Mouse (Mus musculus): ENCODE results near the gene Tnni1. TPM values are rescaled to one million over a fixed set of nuclear protein-coding genes. Genes with fewer than 3 reads are reported as not detected.

Tnni1 gene
- polyA plus RNA-seq, 1 experiment from 2014 or later, result 9.7 TPM

GRCm38 (mm10) chr1:135788708-135789107, 9.5 kb downstream of the Tnni1 start:
- Histone ChIP-seq H3K4me3 (replicated peaks) (no peak overlapping the region), H3K36me3 (no peaks in the 10 kb centered on the region), H3K4me1 (replicated peaks) (peaks cover 24% of the 10 kb centered on the region), H3K9me3 (replicated peaks) (no peaks in the 10 kb centered on the region), H3K27ac (no peak overlapping the region), H3K9ac (no peak overlapping the region), H3K4me2 (peak overlapping the region; percentile 11; the same call in 1 of the 2 replicates), H3K27me3 (peaks cover 14% of the 10 kb centered on the region)
- DNase-seq, result peak; percentile 54
- ATAC-seq (ENCODE audit: low read depth), result 0 out of 2 replicates have a peak, but pooled peaks have one; percentile 39
- 6% methylated on average over 10 of the region's 10 CpGs for WGBS (ENCODE audit: insufficient replicate concordance)

- H3K36me3 ChIP-seq, result no peaks in the 10 kb centered on the region
- peaks cover 35% of the 10 kb centered on the region for H3K4me1 ChIP-seq (replicated peaks)
- peak; percentile 68 for DNase-seq
- peaks cover 25% of the 10 kb centered on the region for H3K27me3 ChIP-seq
- H3K9ac ChIP-seq, result no peak overlapping the region
- no peaks in the 10 kb centered on the region for H3K9me3 ChIP-seq (replicated peaks)
- WGBS (ENCODE audit: insufficient replicate concordance), result 11% methylated on average over 5 of the region's 5 CpGs
- no peak overlapping the region for H3K27ac ChIP-seq
- H3K4me3 ChIP-seq (replicated peaks), result no peak overlapping the region
- ATAC-seq (ENCODE audit: low read depth), result no peak
- H3K4me2 ChIP-seq, result no peak overlapping the region
Observed at GRCm38 (mm10) chr1:135789815-135790214, 10.6 kb downstream of the Tnni1 start.

GRCm38 (mm10) chr1:135792143-135792939, 13.1 kb downstream of the Tnni1 start:
- no peaks in the 10 kb centered on the region for H3K36me3 ChIP-seq
- H3K4me1 ChIP-seq (replicated peaks), result peaks cover 38% of the 10 kb centered on the region
- DNase-seq (no peak), ATAC-seq (ENCODE audit: low read depth) (no peak)
- no peak overlapping the region for H3K27ac ChIP-seq
- H3K27me3 ChIP-seq, result peaks cover 45% of the 10 kb centered on the region
- H3K4me2 ChIP-seq, result no peak overlapping the region
- no peak overlapping the region for H3K9ac ChIP-seq
- 61% methylated on average over 13 of the region's 13 CpGs for WGBS (ENCODE audit: insufficient replicate concordance)
- H3K9me3 ChIP-seq (replicated peaks), result no peaks in the 10 kb centered on the region
- no peak overlapping the region for H3K4me3 ChIP-seq (replicated peaks)

GRCm38 (mm10) chr1:135793370-135794215, 14.4 kb downstream of the Tnni1 start:
- no peak for DNase-seq
- H3K4me2 ChIP-seq, result peak overlapping the region; percentile 52
- ATAC-seq (ENCODE audit: low read depth), result no peak
- H3K36me3 ChIP-seq, result no peaks in the 10 kb centered on the region
- no peaks in the 10 kb centered on the region for H3K9me3 ChIP-seq (replicated peaks)
- no peak overlapping the region for H3K27ac ChIP-seq
- H3K9ac ChIP-seq, result peak overlapping the region; percentile 13; the same call in 1 of the 2 replicates
- peaks cover 45% of the 10 kb centered on the region for H3K27me3 ChIP-seq
- WGBS (ENCODE audit: insufficient replicate concordance), result 8% methylated on average over 27 of the region's 27 CpGs
- H3K4me3 ChIP-seq (replicated peaks), result peak overlapping the region; percentile 24
- H3K4me1 ChIP-seq (replicated peaks), result peaks cover 32% of the 10 kb centered on the region

- peaks cover 30% of the 10 kb centered on the region for H3K4me1 ChIP-seq (replicated peaks)
- no peaks in the 10 kb centered on the region for H3K9me3 ChIP-seq (replicated peaks)
- H3K4me3 ChIP-seq (replicated peaks), result peak overlapping the region; percentile 24
- H3K4me2 ChIP-seq, result peak overlapping the region; percentile 52
- ATAC-seq (ENCODE audit: low read depth) (peak; percentile 45; the same call in 1 of the 2 replicates), DNase-seq (no peak)
- H3K27me3 ChIP-seq, result peaks cover 45% of the 10 kb centered on the region
- H3K27ac ChIP-seq, result no peak overlapping the region
- no peak overlapping the region for H3K9ac ChIP-seq
- H3K36me3 ChIP-seq, result no peaks in the 10 kb centered on the region
- 13% methylated on average over 20 of the region's 20 CpGs for WGBS (ENCODE audit: insufficient replicate concordance)
Observed at GRCm38 (mm10) chr1:135794216-135795134, 15.2 kb downstream of the Tnni1 start.

GRCm38 (mm10) chr1:135798492-135798891, 19.3 kb downstream of the Tnni1 start:
- DNase-seq (no peak), ATAC-seq (ENCODE audit: low read depth) (no peak)
- Histone ChIP-seq H3K4me1 (replicated peaks) (peaks cover 41% of the 10 kb centered on the region), H3K27me3 (peaks cover 34% of the 10 kb centered on the region), H3K36me3 (no peaks in the 10 kb centered on the region), H3K4me3 (replicated peaks) (no peak overlapping the region), H3K27ac (no peak overlapping the region), H3K4me2 (no peak overlapping the region), H3K9ac (no peak overlapping the region), H3K9me3 (replicated peaks) (no peaks in the 10 kb centered on the region)
- WGBS (ENCODE audit: insufficient replicate concordance), result 55% methylated on average over 1 of the region's 1 CpGs

DNA sequence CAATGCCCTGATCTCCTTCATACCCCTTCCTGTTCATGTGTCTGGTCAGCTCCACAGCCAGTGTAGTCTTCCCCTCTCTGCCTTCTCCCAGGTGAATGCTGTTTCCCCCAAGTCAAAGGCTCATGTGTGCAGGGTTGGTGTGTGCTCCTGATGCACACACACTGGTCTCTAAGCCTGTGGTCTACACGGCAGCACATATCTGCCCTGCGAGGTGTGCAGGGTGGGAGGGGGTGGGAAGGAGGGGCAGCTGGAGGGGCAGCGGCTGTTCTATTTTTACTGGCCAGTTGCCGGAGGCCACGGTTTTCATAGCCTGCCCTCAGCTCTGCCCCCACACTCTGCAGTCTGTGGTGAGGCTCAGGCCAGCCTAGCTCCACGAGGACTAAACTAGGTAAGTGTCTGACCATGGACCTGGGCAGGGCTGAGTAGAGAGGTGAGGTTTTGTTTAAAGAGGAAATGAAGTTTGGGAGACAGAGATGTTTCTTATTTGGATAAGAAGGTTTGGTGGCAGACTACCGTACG, 19.9 kb downstream of the Tnni1 start:
- 21% methylated on average over 8 of the region's 8 CpGs for WGBS (ENCODE audit: insufficient replicate concordance)
- Histone ChIP-seq H3K27ac (no peak overlapping the region), H3K9me3 (replicated peaks) (no peaks in the 10 kb centered on the region), H3K4me3 (replicated peaks) (no peak overlapping the region), H3K4me1 (replicated peaks) (peaks cover 34% of the 10 kb centered on the region), H3K4me2 (no peak overlapping the region), H3K9ac (no peak overlapping the region), H3K27me3 (peaks cover 27% of the 10 kb centered on the region), H3K36me3 (no peaks in the 10 kb centered on the region)
- DNase-seq, result no peak
- ATAC-seq (ENCODE audit: low read depth), result no peak

DNA sequence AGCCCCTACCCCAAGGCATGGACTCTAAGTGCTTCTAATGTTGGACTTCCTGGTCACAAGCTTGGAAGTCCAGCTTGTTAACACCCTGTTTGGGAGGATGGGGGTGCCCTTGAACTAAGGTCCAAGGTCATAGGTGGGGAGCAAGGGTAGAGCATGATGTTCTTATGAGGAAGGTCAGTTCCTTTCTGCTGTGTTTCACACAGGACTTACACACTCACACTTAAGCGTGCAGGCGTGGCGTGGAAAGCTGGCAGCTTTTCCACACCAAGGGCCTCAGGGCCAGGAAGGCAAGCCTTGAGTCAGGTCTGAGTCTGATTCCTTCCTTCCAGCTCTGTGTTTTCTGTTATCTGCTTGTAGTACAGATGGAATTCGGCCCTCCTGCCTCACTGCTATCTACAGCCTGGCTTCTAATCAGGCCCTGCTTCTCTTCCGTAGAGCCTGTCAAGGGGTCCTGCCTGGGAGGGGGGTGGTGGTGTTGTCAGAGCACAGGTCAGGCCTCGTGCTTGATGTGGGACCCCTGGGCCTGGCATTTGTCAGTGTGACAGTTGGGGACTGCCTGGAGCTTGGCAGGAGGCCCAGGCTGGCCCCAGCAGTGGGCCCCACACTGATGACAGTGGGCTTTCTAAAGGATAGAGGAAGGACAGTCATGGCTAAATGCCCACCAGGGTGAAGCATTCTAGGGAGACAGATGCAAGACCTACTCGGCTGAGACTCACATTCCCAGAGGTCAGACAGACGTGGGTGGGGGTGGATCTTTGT, 21.1 kb downstream of the Tnni1 start:
- Histone ChIP-seq H3K4me2 (no peak overlapping the region), H3K27ac (no peak overlapping the region), H3K9me3 (replicated peaks) (no peaks in the 10 kb centered on the region), H3K4me3 (replicated peaks) (no peak overlapping the region), H3K36me3 (no peaks in the 10 kb centered on the region), H3K9ac (no peak overlapping the region), H3K27me3 (peaks cover 16% of the 10 kb centered on the region), H3K4me1 (replicated peaks) (peaks cover 25% of the 10 kb centered on the region)
- 26% methylated on average over 8 of the region's 8 CpGs for WGBS (ENCODE audit: insufficient replicate concordance)
- peak; percentile 54; the same call in 1 of the 2 replicates for ATAC-seq (ENCODE audit: low read depth)
- no peak for DNase-seq

GRCm38 (mm10) chr1:135807546-135807945, 28.3 kb downstream of the Tnni1 start:
- WGBS (ENCODE audit: insufficient replicate concordance), result 48% methylated on average over 10 of the region's 10 CpGs
- Histone ChIP-seq H3K4me2 (no peak overlapping the region), H3K27me3 (peaks cover 1% of the 10 kb centered on the region; the same call in 1 of the 2 replicates), H3K36me3 (no peaks in the 10 kb centered on the region), H3K4me1 (replicated peaks) (0 out of 2 replicates have a peak, but pooled peaks cover under 1% of the 10 kb centered on the region), H3K27ac (no peak overlapping the region), H3K9ac (no peak overlapping the region), H3K4me3 (replicated peaks) (no peak overlapping the region), H3K9me3 (replicated peaks) (no peaks in the 10 kb centered on the region)
- DNase-seq (no peak), ATAC-seq (ENCODE audit: low read depth) (no peak)

DNA sequence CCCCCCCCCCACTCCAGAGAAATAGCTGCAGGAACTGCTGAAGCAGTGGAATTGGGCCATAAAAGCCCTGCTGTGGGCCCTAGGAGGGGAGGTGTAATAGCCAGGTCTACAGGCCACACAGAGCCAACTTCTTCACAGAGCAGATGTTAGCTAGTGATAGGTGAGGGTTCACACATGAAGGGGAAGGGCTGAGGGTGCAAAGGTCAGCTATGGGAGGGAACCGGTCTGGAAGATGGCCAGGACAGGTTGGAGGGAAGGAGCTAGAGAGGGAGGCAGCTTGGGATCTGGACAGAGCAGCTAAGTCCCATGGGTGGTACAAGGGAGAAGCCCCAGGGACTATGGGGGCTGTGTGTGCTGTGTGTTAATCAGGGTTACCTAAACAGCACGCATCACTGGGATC, 30.9 kb downstream of the Tnni1 start:
- peaks cover 20% of the 10 kb centered on the region; the same call in 1 of the 2 replicates for H3K27me3 ChIP-seq
- 43% methylated on average over 2 of the region's 2 CpGs for WGBS (ENCODE audit: insufficient replicate concordance)
- H3K9me3 ChIP-seq (replicated peaks), result no peaks in the 10 kb centered on the region
- H3K9ac ChIP-seq, result no peak overlapping the region
- no peak for ATAC-seq (ENCODE audit: low read depth)
- no peak overlapping the region for H3K27ac ChIP-seq
- DNase-seq, result no peak
- H3K4me1 ChIP-seq (replicated peaks), result 0 out of 2 replicates have a peak, but pooled peaks cover 5% of the 10 kb centered on the region
- H3K36me3 ChIP-seq, result no peaks in the 10 kb centered on the region
- H3K4me3 ChIP-seq (replicated peaks), result no peak overlapping the region
- H3K4me2 ChIP-seq, result no peak overlapping the region

Data from liver, embryonic 13.5 days (tissue).